Mouse (Mus musculus) hindbrain, embryonic 14.5 days (tissue): Measurements from ENCODE around the gene Cdh18. TPM values are rescaled to one million over a fixed set of nuclear protein-coding genes. Genes with fewer than 3 reads are reported as not detected.
"Not testable (repeated sequence)": the region's sequence is repeated elsewhere in the genome, so short reads cannot be mapped to it uniquely, and the experiment has no call there.

ENCODE experiments used
- ATAC-seq: fragments of 200-750 bp; cut with Nextera tagmentation; 2 replicates; pipeline ENCODE4 v1.8.0; 2017; ENCODE audit warnings: moderate number of reproducible peaks, mild to moderate bottlenecking, moderate TSS enrichment, moderate library complexity; ENCODE audit not compliant: low FRiP score
- DNase-seq: peaks from one replicate; pipeline ENCODE4 v3.0.0-alpha.2; 2015; ENCODE audit warnings: low spot score
- H3K27ac ChIP-seq: fragments of 300-500 bp; sonication (generic); 2 replicates; pipeline ENCODE4 v1.5.1; 2014; ENCODE audit warnings: mild to moderate bottlenecking, moderate library complexity
- H3K27me3 ChIP-seq: fragments of 300-500 bp; sonication (generic); 2 replicates; pipeline ENCODE4 v1.6.1; 2014; ENCODE audit warnings: mild to moderate bottlenecking, low read length, mixed read lengths; ENCODE audit not compliant: control insufficient read depth, insufficient read depth
- H3K36me3 ChIP-seq: fragments of 300-500 bp; sonication (generic); replicated peaks from 2 replicates; pipeline ENCODE4 v1.6.1; 2014; ENCODE audit not compliant: control insufficient read depth, insufficient read depth
- H3K4me1 ChIP-seq: fragments of 300-500 bp; sonication (generic); replicated peaks from 2 replicates; pipeline ENCODE4 v1.6.1; 2014; ENCODE audit warnings: antibody characterized with exemption, low read length, mixed read lengths; ENCODE audit not compliant: control insufficient read depth, insufficient read depth
- H3K4me2 ChIP-seq: fragments of 300-500 bp; sonication (generic); replicated peaks from 2 replicates; pipeline ENCODE4 v1.6.1; 2014; ENCODE audit warnings: mild to moderate bottlenecking, moderate library complexity
- H3K4me3 ChIP-seq: fragments of 300-500 bp; sonication (generic); replicated peaks from 2 replicates; pipeline ENCODE4 v1.5.1; 2014; ENCODE audit warnings: mild to moderate bottlenecking, low read length
- H3K9ac ChIP-seq: fragments of 300-500 bp; sonication (generic); 2 replicates; pipeline ENCODE4 v1.6.1; 2014
- H3K9me3 ChIP-seq: fragments of 300-500 bp; sonication (generic); 2 replicates; pipeline ENCODE4 v1.6.1; 2016; ENCODE audit warnings: low read length; ENCODE audit not compliant: control insufficient read depth
- WGBS: fragments of 180-500 bp; shearing (Covaris S2); extraction: QIAGEN DNeasy Blood & Tissue Kit; methylation state at CpG from one replicate; pipeline ENCODE4 v1.1.7; 2014; 5-methylcytosine and 5-hydroxymethylcytosine counted together
- polyA plus RNA-seq: library from polyadenylated mRNA; unstranded; fragments of >200 nt; fragmentation: Nextera tagmentation; extraction: Ambion mirVana; gene quantifications from 2 replicates; pipeline ENCODE4 v1.2.1, GENCODE M21; 2014

The Cdh18 gene
- polyA plus RNA-seq, 1 experiment from 2014 or later, result 11.4 TPM

- Histone ChIP-seq H3K9me3 (no peaks in the 10 kb centered on the region), H3K4me1 (no peaks in the 10 kb centered on the region), H3K27ac (no peak overlapping the region), H3K36me3 (no peaks in the 10 kb centered on the region), H3K4me2 (no peak overlapping the region), H3K9ac (no peak overlapping the region), H3K27me3 (no peaks in the 10 kb centered on the region), H3K4me3 (no peak overlapping the region)
- DNase-seq, result no peak
- 77% methylated on average over 3 of the region's 3 CpGs for WGBS
- ATAC-seq, result no peak
Observed at GRCm38 (mm10) chr15:22736165-22736564, 187.3 kb downstream of the Cdh18 start.

- not testable (repeated sequence) for ATAC-seq, H3K27ac ChIP-seq, H3K9me3 ChIP-seq, H3K27me3 ChIP-seq, H3K4me2 ChIP-seq, H3K36me3 ChIP-seq, H3K4me1 ChIP-seq, H3K9ac ChIP-seq, H3K4me3 ChIP-seq, DNase-seq
Observed at GRCm38 (mm10) chr15:22761257-22761656, 212.4 kb downstream of the Cdh18 start.

GRCm38 (mm10) chr15:22766591-22766990 lies 217.8 kb downstream of the Cdh18 start:
- 95% methylated on average over 3 of the region's 3 CpGs for WGBS
- H3K4me2 ChIP-seq, H3K9me3 ChIP-seq, DNase-seq, H3K4me3 ChIP-seq, H3K27ac ChIP-seq, ATAC-seq, H3K27me3 ChIP-seq, H3K4me1 ChIP-seq, H3K9ac ChIP-seq, H3K36me3 ChIP-seq: not testable (repeated sequence)

- no peak overlapping the region for H3K4me3 ChIP-seq
- H3K27me3 ChIP-seq, result no peaks in the 10 kb centered on the region
- H3K9ac ChIP-seq, result no peak overlapping the region
- no peak for ATAC-seq
- H3K4me1 ChIP-seq, result no peaks in the 10 kb centered on the region
- DNase-seq, result no peak
- no peaks in the 10 kb centered on the region for H3K9me3 ChIP-seq
- no peaks in the 10 kb centered on the region for H3K36me3 ChIP-seq
- no peak overlapping the region for H3K27ac ChIP-seq
- no peak overlapping the region for H3K4me2 ChIP-seq
- 86% methylated on average over 4 of the region's 4 CpGs for WGBS
Observed at GRCm38 (mm10) chr15:22776346-22776745, 227.5 kb downstream of the Cdh18 start.

- Histone ChIP-seq H3K27ac (no peak overlapping the region), H3K27me3 (no peaks in the 10 kb centered on the region), H3K36me3 (no peaks in the 10 kb centered on the region), H3K4me1 (no peaks in the 10 kb centered on the region), H3K9ac (no peak overlapping the region), H3K9me3 (no peaks in the 10 kb centered on the region), H3K4me2 (no peak overlapping the region), H3K4me3 (no peak overlapping the region)
- no peak for ATAC-seq
- 73% methylated on average over 6 of the region's 6 CpGs for WGBS
- no peak for DNase-seq
Observed at GRCm38 (mm10) chr15:22789696-22790095, 240.9 kb downstream of the Cdh18 start.

GRCm38 (mm10) chr15:22791791-22792190 lies 243.0 kb downstream of the Cdh18 start:
- H3K36me3 ChIP-seq, result no peaks in the 10 kb centered on the region
- no peak overlapping the region for H3K9ac ChIP-seq

GRCm38 (mm10) chr15:22833127-22833526 lies 284.3 kb downstream of the Cdh18 start:
- Histone ChIP-seq H3K4me2 (no peak overlapping the region), H3K27me3 (no peaks in the 10 kb centered on the region), H3K27ac (no peak overlapping the region), H3K9me3 (no peaks in the 10 kb centered on the region), H3K4me1 (no peaks in the 10 kb centered on the region), H3K9ac (no peak overlapping the region), H3K4me3 (no peak overlapping the region), H3K36me3 (no peaks in the 10 kb centered on the region)
- DNase-seq (no peak), ATAC-seq (no peak)

More at GRCm38 (mm10) chr15:22791791-22792190, 243.0 kb downstream of the Cdh18 start:
- no peaks in the 10 kb centered on the region for H3K4me1 ChIP-seq
- H3K27ac ChIP-seq, result no peak overlapping the region
- WGBS, result 92% methylated on average over 3 of the region's 3 CpGs
- no peak overlapping the region for H3K4me2 ChIP-seq
- DNase-seq, result no peak
- ATAC-seq, result no peak
- no peaks in the 10 kb centered on the region for H3K9me3 ChIP-seq
- no peak overlapping the region for H3K4me3 ChIP-seq
- H3K27me3 ChIP-seq, result no peaks in the 10 kb centered on the region

GRCm38 (mm10) chr15:22837173-22837572 lies 288.4 kb downstream of the Cdh18 start:
- DNase-seq (no peak), ATAC-seq (no peak)
- Histone ChIP-seq H3K4me1 (no peaks in the 10 kb centered on the region), H3K9me3 (no peaks in the 10 kb centered on the region), H3K27ac (no peak overlapping the region), H3K4me2 (no peak overlapping the region), H3K4me3 (no peak overlapping the region), H3K9ac (no peak overlapping the region), H3K27me3 (no peaks in the 10 kb centered on the region), H3K36me3 (no peaks in the 10 kb centered on the region)
- WGBS, result 74% methylated on average over 1 of the region's 1 CpGs

GRCm38 (mm10) chr15:22857704-22858103 lies 308.9 kb downstream of the Cdh18 start:
- Histone ChIP-seq H3K36me3 (no peaks in the 10 kb centered on the region), H3K27ac (no peak overlapping the region), H3K4me2 (no peak overlapping the region), H3K4me3 (no peak overlapping the region), H3K9ac (no peak overlapping the region), H3K9me3 (no peaks in the 10 kb centered on the region), H3K27me3 (no peaks in the 10 kb centered on the region), H3K4me1 (no peaks in the 10 kb centered on the region)
- ATAC-seq (no peak), DNase-seq (no peak)

GRCm38 (mm10) chr15:22870679-22871078 lies 321.9 kb downstream of the Cdh18 start:
- Histone ChIP-seq H3K9ac (no peak overlapping the region), H3K4me3 (no peak overlapping the region), H3K27me3 (no peaks in the 10 kb centered on the region), H3K36me3 (no peaks in the 10 kb centered on the region), H3K4me1 (no peaks in the 10 kb centered on the region), H3K4me2 (no peak overlapping the region), H3K9me3 (no peaks in the 10 kb centered on the region), H3K27ac (no peak overlapping the region)
- DNase-seq (no peak), ATAC-seq (no peak)
- 68% methylated on average over 1 of the region's 1 CpGs for WGBS
